Mouse (Mus musculus): ENCODE data around the gene Hebp1. TPM values are rescaled to one million over a fixed set of nuclear protein-coding genes. Genes with fewer than 3 reads are reported as not detected.

Hebp1 gene
- polyA plus RNA-seq, 1 experiment from 2014 or later, result 62.8 TPM

DNA sequence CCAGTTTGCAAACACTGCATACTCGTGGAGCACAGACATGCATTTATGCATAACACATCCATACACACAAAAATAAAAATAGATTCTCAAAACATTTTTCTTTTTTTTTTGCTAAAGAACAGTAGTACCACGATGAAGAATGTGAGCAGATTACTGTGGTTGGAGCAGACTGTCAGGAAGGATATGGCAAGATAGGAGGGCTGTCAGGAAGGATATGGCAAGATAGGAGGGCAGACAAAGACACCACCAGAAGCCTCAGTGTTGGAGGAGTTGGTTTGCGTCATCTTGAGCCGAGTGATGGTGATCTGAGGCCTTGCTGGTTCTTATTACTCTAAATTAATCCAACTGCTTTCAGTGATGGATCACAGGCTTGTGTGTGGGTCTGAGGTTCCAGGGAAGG is 35.0 kb downstream of the Hebp1 start:
- no peak overlapping the region for H3K4me2 ChIP-seq (replicated peaks; ENCODE audit: low read depth)
- no peaks in the 10 kb centered on the region for H3K36me3 ChIP-seq (ENCODE audit: control insufficient read depth, insufficient read depth)
- WGBS, result 76% methylated on average over 4 of the region's 4 CpGs
- no peak overlapping the region for H3K9ac ChIP-seq (ENCODE audit: low read depth, low read length)
- H3K4me3 ChIP-seq (ENCODE audit: low read depth, low read length), result no peak overlapping the region
- TF ChIP-seq CTCF (IDR thresholded peaks at IDR 0.05; ENCODE audit: low read depth), result no peak
- no peaks in the 10 kb centered on the region for H3K9me3 ChIP-seq (ENCODE audit: control insufficient read depth)
- ATAC-seq, result no peak
- no peaks in the 10 kb centered on the region; the same call in 1 of the 2 replicates for H3K4me1 ChIP-seq (replicated peaks; ENCODE audit: control insufficient read depth, insufficient read depth, low read length)
- H3K27ac ChIP-seq (ENCODE audit: low read depth, low read length), result no peak overlapping the region
- H3K27me3 ChIP-seq (replicated peaks; ENCODE audit: control insufficient read depth, insufficient read depth, low read length), result no peaks in the 10 kb centered on the region

DNA sequence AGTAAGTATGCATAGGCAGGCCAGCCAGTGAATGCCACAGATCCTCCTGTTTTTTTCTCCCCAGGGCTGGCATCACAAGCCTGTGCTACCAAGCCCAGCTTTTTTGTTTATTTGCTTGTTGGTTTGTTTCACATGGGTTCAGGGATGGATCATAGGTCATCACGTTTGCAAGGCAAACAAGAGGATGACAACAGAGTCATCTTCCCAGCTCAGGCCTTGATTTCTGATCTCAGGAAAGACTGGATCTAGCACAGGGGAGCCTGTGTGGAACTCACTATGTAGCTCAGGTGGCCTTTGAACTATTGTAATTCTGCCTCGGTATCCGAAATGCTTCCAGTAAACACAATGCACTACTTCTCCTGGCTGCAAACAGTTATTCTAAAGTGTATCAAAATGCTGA is 35.5 kb downstream of the Hebp1 start:
- WGBS, result 78% methylated on average over 3 of the region's 3 CpGs
- no peaks in the 10 kb centered on the region; the same call in 1 of the 2 replicates for H3K4me1 ChIP-seq (replicated peaks; ENCODE audit: control insufficient read depth, insufficient read depth, low read length)
- no peak overlapping the region for H3K9ac ChIP-seq (ENCODE audit: low read depth, low read length)
- no peak overlapping the region for H3K27ac ChIP-seq (ENCODE audit: low read depth, low read length)
- H3K9me3 ChIP-seq (ENCODE audit: control insufficient read depth), result no peaks in the 10 kb centered on the region
- H3K36me3 ChIP-seq (ENCODE audit: control insufficient read depth, insufficient read depth), result no peaks in the 10 kb centered on the region
- H3K4me2 ChIP-seq (replicated peaks; ENCODE audit: low read depth), result no peak overlapping the region
- H3K4me3 ChIP-seq (ENCODE audit: low read depth, low read length), result no peak overlapping the region
- ATAC-seq, result no peak
- no peaks in the 10 kb centered on the region for H3K27me3 ChIP-seq (replicated peaks; ENCODE audit: control insufficient read depth, insufficient read depth, low read length)
- no peak for TF ChIP-seq CTCF (IDR thresholded peaks at IDR 0.05; ENCODE audit: low read depth)

DNA sequence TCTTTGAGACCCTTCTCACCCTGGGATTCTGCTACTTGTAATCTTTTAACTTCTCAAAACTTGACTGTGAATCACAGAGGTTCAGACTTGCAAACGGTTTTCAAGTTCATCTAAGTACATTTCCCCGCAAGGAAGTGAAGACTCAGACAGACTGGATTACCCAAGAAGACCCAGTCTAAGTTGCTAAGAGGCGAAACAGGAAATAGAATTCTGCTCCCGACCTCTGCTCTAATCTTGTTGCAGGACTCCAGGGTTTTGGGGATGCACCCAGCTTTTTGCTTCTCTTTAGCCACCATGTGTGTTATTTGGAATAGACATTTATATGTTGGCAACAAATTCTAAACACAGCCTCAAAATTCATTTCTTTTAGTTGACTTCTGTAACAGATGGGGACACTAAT is 36.5 kb downstream of the Hebp1 start:
- Histone ChIP-seq H3K27me3 (replicated peaks; ENCODE audit: control insufficient read depth, insufficient read depth, low read length) (no peaks in the 10 kb centered on the region), H3K36me3 (ENCODE audit: control insufficient read depth, insufficient read depth) (no peaks in the 10 kb centered on the region), H3K4me2 (replicated peaks; ENCODE audit: low read depth) (no peak overlapping the region), H3K4me1 (replicated peaks; ENCODE audit: control insufficient read depth, insufficient read depth, low read length) (no peaks in the 10 kb centered on the region; the same call in 1 of the 2 replicates), H3K9ac (ENCODE audit: low read depth, low read length) (no peak overlapping the region), H3K9me3 (ENCODE audit: control insufficient read depth) (no peaks in the 10 kb centered on the region), H3K4me3 (ENCODE audit: low read depth, low read length) (no peak overlapping the region), H3K27ac (ENCODE audit: low read depth, low read length) (no peak overlapping the region)
- 58% methylated on average over 4 of the region's 4 CpGs for WGBS
- TF ChIP-seq CTCF (IDR thresholded peaks at IDR 0.05; ENCODE audit: low read depth), result no peak
- no peak for ATAC-seq

DNA sequence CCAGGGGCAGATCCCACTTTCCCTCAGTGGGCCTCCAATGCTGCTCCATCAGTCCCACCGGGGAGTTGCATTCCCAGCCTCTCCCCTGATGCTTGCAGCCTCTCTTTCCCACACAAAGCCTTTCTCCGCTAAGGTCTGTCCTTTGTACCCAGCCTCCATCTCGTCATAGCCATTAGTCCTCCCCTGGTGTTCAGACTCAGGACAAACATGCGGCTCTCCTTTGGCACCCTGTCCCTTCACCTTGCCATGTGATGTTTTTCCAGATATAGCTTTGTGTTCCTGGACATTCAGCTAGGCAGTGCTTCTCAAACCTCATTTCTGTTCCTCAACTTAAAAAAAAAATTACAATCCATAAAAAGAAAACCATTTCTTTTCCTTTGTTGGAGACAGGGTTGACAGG is 39.3 kb downstream of the Hebp1 start:
- H3K9ac ChIP-seq (ENCODE audit: low read depth, low read length), result no peak overlapping the region
- H3K4me2 ChIP-seq (replicated peaks; ENCODE audit: low read depth), result no peak overlapping the region
- no peaks in the 10 kb centered on the region for H3K27me3 ChIP-seq (replicated peaks; ENCODE audit: control insufficient read depth, insufficient read depth, low read length)
- no peak overlapping the region for H3K27ac ChIP-seq (ENCODE audit: low read depth, low read length)
- peaks cover 8% of the 10 kb centered on the region; the same call in 1 of the 2 replicates for H3K36me3 ChIP-seq (ENCODE audit: control insufficient read depth, insufficient read depth)
- 52% methylated on average over 4 of the region's 4 CpGs for WGBS
- peak; percentile 13; the same call in 1 of the 2 replicates for TF ChIP-seq CTCF (IDR thresholded peaks at IDR 0.05; ENCODE audit: low read depth)
- no peak overlapping the region for H3K4me3 ChIP-seq (ENCODE audit: low read depth, low read length)
- H3K9me3 ChIP-seq (ENCODE audit: control insufficient read depth), result no peaks in the 10 kb centered on the region
- no peak for ATAC-seq
- no peaks in the 10 kb centered on the region for H3K4me1 ChIP-seq (replicated peaks; ENCODE audit: control insufficient read depth, insufficient read depth, low read length)

DNA sequence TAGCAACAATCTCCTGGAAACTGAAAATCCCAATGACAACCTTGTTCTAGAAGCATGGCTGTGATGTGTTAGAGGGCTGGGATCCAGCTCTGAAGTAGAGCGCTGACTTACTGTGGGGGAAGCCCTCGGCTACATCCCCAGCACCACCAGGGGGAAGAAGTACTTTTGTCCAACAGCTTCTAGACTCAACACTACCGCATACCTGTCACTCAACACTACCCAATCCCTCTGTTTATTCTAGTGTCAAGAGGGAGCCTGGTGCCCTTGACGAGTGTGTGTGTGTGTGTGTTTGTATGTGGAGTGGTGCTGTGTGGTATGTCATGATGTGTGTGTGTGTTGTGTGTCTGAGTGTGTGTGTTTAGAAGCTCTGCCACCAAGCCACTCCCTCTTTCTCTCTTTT is 40.3 kb downstream of the Hebp1 start:
- TF ChIP-seq CTCF (IDR thresholded peaks at IDR 0.05; ENCODE audit: low read depth), result no peak
- 72% methylated on average over 4 of the region's 4 CpGs for WGBS
- Histone ChIP-seq H3K27me3 (replicated peaks; ENCODE audit: control insufficient read depth, insufficient read depth, low read length) (no peaks in the 10 kb centered on the region), H3K9me3 (ENCODE audit: control insufficient read depth) (no peaks in the 10 kb centered on the region), H3K36me3 (ENCODE audit: control insufficient read depth, insufficient read depth) (peaks cover 11% of the 10 kb centered on the region; the same call in 1 of the 2 replicates), H3K4me3 (ENCODE audit: low read depth, low read length) (no peak overlapping the region), H3K4me2 (replicated peaks; ENCODE audit: low read depth) (no peak overlapping the region), H3K27ac (ENCODE audit: low read depth, low read length) (no peak overlapping the region), H3K9ac (ENCODE audit: low read depth, low read length) (no peak overlapping the region), H3K4me1 (replicated peaks; ENCODE audit: control insufficient read depth, insufficient read depth, low read length) (no peaks in the 10 kb centered on the region)
- no peak for ATAC-seq

DNA sequence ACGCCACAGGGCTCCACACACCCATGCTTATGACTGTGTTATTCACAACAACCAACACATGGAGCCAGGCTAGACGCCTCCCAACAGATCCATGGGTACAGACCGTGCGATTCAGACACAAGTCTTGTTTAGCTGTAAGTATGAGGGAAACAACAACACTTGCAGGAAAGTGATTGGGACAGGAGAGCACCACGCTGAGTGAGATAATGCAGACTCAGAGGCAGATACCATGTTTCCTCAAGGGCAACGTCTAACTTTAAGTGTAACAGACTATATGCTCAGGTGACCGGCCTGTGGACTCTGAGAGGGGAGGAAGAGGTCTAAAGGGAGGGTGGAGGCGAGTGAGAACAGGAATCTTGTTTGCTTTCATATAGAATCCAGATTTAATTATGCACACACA is 41.2 kb downstream of the Hebp1 start:
- Histone ChIP-seq H3K4me2 (replicated peaks; ENCODE audit: low read depth) (no peak overlapping the region), H3K9ac (ENCODE audit: low read depth, low read length) (no peak overlapping the region), H3K4me3 (ENCODE audit: low read depth, low read length) (no peak overlapping the region), H3K4me1 (replicated peaks; ENCODE audit: control insufficient read depth, insufficient read depth, low read length) (no peaks in the 10 kb centered on the region), H3K27ac (ENCODE audit: low read depth, low read length) (no peak overlapping the region), H3K27me3 (replicated peaks; ENCODE audit: control insufficient read depth, insufficient read depth, low read length) (no peaks in the 10 kb centered on the region), H3K36me3 (ENCODE audit: control insufficient read depth, insufficient read depth) (peaks cover 15% of the 10 kb centered on the region; the same call in 1 of the 2 replicates), H3K9me3 (ENCODE audit: control insufficient read depth) (no peaks in the 10 kb centered on the region)
- WGBS, result 54% methylated on average over 8 of the region's 8 CpGs
- TF ChIP-seq CTCF (IDR thresholded peaks at IDR 0.05; ENCODE audit: low read depth), result no peak
- ATAC-seq, result peak; percentile 85

DNA sequence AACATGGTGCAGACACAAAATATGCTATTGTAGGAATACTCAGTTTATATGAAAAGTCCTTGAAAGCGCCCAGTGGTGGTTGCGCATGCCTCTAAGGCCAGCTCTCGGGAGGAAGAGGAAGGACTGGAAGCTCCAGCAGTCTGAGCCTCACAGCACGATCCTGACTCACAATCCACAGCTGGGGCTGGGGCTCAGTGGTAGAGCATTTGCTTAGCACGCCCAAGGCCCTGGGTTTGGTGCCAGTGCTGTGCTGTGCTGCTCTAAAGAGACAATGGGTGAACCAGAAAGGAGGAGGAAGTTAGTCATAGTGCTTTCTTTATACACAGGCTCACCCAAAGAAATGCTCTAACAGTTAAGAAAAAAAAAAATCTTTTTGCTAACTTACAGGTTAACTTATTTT is 44.1 kb downstream of the Hebp1 start:
- Histone ChIP-seq H3K4me3 (ENCODE audit: low read depth, low read length) (no peak overlapping the region), H3K36me3 (ENCODE audit: control insufficient read depth, insufficient read depth) (peaks cover 30% of the 10 kb centered on the region; the same call in 1 of the 2 replicates), H3K9ac (ENCODE audit: low read depth, low read length) (no peak overlapping the region), H3K4me1 (replicated peaks; ENCODE audit: control insufficient read depth, insufficient read depth, low read length) (no peaks in the 10 kb centered on the region), H3K27me3 (replicated peaks; ENCODE audit: control insufficient read depth, insufficient read depth, low read length) (no peaks in the 10 kb centered on the region), H3K9me3 (ENCODE audit: control insufficient read depth) (no peaks in the 10 kb centered on the region), H3K4me2 (replicated peaks; ENCODE audit: low read depth) (no peak overlapping the region), H3K27ac (ENCODE audit: low read depth, low read length) (no peak overlapping the region)
- WGBS, result 92% methylated on average over 5 of the region's 5 CpGs
- no peak for TF ChIP-seq CTCF (IDR thresholded peaks at IDR 0.05; ENCODE audit: low read depth)
- ATAC-seq, result no peak

Data from intestine, postnatal 0 days (tissue).